Mouse (Mus musculus) hindbrain, embryonic 16.5 days (tissue): ENCODE measurements around the gene Tet3. TPM values are rescaled to one million over a fixed set of nuclear protein-coding genes. Genes with fewer than 3 reads are reported as not detected.

Experiments used
- ATAC-seq: fragments of 200-750 bp; cut with Nextera tagmentation; 2 replicates; pipeline ENCODE4 v1.8.0; 2017; ENCODE audit warnings: moderate TSS enrichment, moderate library complexity
- H3K27ac ChIP-seq: fragments of 300-500 bp; sonication (generic); 2 replicates; pipeline ENCODE4 v1.5.1; 2014; ENCODE audit warnings: low read depth, mild to moderate bottlenecking, control low read depth, low read length, moderate library complexity
- H3K27me3 ChIP-seq: fragments of 300-500 bp; sonication (generic); replicated peaks from 2 replicates; pipeline ENCODE4 v1.6.1; 2014; ENCODE audit warnings: low read length; ENCODE audit not compliant: control insufficient read depth, insufficient read depth
- H3K36me3 ChIP-seq: fragments of 300-500 bp; sonication (generic); 2 replicates; pipeline ENCODE4 v1.6.1; 2014; ENCODE audit warnings: mild to moderate bottlenecking, low read length, moderate library complexity, mixed read lengths; ENCODE audit not compliant: control insufficient read depth, insufficient read depth
- H3K4me1 ChIP-seq: fragments of 300-500 bp; sonication (generic); 2 replicates; pipeline ENCODE4 v1.6.1; 2014; ENCODE audit warnings: low read depth, low read length; ENCODE audit not compliant: control insufficient read depth, insufficient read depth
- H3K4me2 ChIP-seq: fragments of 300-500 bp; sonication (generic); 2 replicates; pipeline ENCODE4 v1.6.1; 2014; ENCODE audit warnings: mild to moderate bottlenecking, low read length, control low read depth, moderate library complexity
- H3K4me3 ChIP-seq: fragments of 300-500 bp; sonication (generic); 2 replicates; pipeline ENCODE4 v1.5.1; 2014; ENCODE audit warnings: mild to moderate bottlenecking, low read length, control low read depth, moderate library complexity
- H3K9ac ChIP-seq: fragments of 300-500 bp; sonication (generic); 2 replicates; pipeline ENCODE4 v1.6.1; 2014; ENCODE audit warnings: low read depth, mild to moderate bottlenecking, control low read depth, low read length, moderate library complexity
- H3K9me3 ChIP-seq: fragments of 300-500 bp; sonication (generic); 2 replicates; pipeline ENCODE4 v1.6.1; 2014; ENCODE audit warnings: mild to moderate bottlenecking, low read length, moderate library complexity; ENCODE audit not compliant: control insufficient read depth
- WGBS: fragments of 180-500 bp; shearing (Covaris S2); extraction: QIAGEN DNeasy Blood & Tissue Kit; methylation state at CpG from one replicate; pipeline ENCODE4 v1.1.7; 2014; 5-methylcytosine and 5-hydroxymethylcytosine counted together
- polyA plus RNA-seq: library from polyadenylated mRNA; unstranded; fragments of >200 nt; fragmentation: Nextera tagmentation; extraction: Ambion mirVana; gene quantifications from 2 replicates; pipeline ENCODE4 v1.2.1, GENCODE M21; 2015

Tet3 gene
- polyA plus RNA-seq, 1 experiment from 2014 or later: 51.4 TPM

DNA sequence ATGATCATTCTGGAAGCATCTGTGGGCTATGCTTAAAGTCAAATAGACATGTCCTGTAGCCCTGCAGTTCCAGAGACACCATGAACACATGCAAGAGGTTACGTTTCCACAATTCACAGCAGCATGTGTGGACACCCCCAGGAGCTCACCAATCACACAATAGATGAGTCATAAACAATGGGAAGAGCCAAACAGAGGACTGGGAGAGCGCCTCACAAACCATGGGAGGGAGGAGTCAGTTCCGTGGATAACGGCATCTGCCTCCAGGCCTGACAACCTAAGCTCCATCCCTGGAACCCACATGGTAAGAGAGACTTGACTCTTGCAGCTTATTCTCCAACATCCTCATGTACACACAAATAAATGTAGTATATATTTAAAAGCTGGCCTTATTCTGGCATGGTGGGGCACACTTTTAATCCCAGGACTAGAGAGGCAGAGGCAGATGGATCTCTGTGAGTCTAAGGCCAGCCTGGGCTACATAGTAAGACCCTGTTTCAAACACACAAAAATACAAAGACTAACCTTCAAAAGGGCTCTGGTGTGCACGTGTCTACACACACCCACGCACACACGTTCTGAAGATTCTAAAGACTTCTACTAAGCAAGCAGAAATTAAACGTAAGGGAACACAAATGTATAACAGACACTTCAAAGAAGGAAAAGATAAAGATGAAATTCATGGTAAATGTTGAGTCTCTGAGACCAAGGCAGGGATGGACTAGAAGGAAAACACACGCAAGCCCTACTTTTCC lies 44.1 kb downstream of the Tet3 start:
- Histone ChIP-seq H3K27ac (no peak overlapping the region), H3K4me1 (peaks cover 46% of the 10 kb centered on the region), H3K4me2 (no peak overlapping the region)

DNA sequence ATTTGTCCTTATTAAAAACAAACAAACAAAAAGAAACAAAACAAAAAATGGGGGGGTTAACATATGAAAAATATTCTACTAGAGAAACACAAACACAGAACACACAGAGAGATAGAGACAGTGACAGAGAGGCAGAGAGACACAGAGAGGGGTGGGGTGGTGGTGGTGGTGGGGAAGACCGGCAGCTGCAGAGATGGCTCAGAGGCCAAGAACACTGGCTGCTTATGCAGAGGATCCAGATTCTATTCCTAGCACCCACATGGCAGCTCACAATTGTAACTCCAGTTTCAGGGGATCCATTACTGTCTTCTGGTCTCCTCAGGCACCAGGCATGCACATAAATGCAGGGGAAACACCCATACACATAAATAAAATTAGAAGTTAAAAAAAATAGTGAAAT lies 45.2 kb downstream of the Tet3 start:
- Histone ChIP-seq H3K27ac (no peak overlapping the region), H3K4me1 (peaks cover 46% of the 10 kb centered on the region)

More for the DNA sequence above, 44.1 kb downstream of the Tet3 start:
- no peaks in the 10 kb centered on the region for H3K9me3 ChIP-seq
- WGBS: 65% methylated on average over 9 of the region's 9 CpGs
- H3K36me3 ChIP-seq: no peaks in the 10 kb centered on the region
- no peak overlapping the region for H3K9ac ChIP-seq
- H3K27me3 ChIP-seq: no peaks in the 10 kb centered on the region
- no peak overlapping the region for H3K4me3 ChIP-seq
- no peak for ATAC-seq

DNA sequence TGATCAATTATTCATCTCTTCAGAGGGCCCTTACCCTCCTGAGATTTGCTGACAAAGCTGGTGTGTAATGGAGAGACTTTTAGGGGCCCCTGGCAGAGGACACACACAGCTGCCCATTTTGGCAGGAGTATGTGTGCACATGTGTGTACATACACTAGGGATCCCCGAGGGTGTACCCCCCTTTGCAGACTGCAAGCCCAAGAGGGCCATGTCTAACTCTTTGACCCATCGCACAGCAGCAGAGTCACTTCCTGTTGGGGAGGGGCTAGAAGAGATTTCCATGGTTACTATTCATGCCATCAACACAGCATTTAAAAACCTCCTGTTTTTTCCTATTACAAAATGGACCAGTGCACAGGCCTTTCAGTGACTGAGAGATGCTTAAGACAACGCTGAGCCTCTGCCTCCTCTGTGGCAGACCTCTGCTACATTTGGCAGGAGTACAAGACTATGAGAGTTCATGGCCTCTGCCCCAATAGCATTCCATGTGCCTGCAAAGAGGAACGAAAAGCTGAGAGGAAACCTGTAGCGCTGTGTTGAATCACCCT lies 46.0 kb downstream of the Tet3 start:
- H3K4me3 ChIP-seq: no peak overlapping the region
- peak; percentile 37 for ATAC-seq
- no peaks in the 10 kb centered on the region for H3K27me3 ChIP-seq
- H3K9ac ChIP-seq: no peak overlapping the region
- H3K27ac ChIP-seq: peak overlapping the region; percentile 45; the same call in 1 of the 2 replicates
- 12% methylated on average over 5 of the region's 5 CpGs for WGBS
- H3K4me2 ChIP-seq: no peak overlapping the region
- H3K36me3 ChIP-seq: no peaks in the 10 kb centered on the region
- peaks cover 40% of the 10 kb centered on the region for H3K4me1 ChIP-seq
- no peaks in the 10 kb centered on the region for H3K9me3 ChIP-seq

More for the DNA sequence above, 45.2 kb downstream of the Tet3 start:
- Histone ChIP-seq H3K36me3 (no peaks in the 10 kb centered on the region), H3K4me3 (no peak overlapping the region), H3K27me3 (no peaks in the 10 kb centered on the region), H3K9ac (no peak overlapping the region), H3K9me3 (no peaks in the 10 kb centered on the region), H3K4me2 (no peak overlapping the region)
- no peak for ATAC-seq
- 30% methylated on average over 1 of the region's 1 CpGs for WGBS

DNA sequence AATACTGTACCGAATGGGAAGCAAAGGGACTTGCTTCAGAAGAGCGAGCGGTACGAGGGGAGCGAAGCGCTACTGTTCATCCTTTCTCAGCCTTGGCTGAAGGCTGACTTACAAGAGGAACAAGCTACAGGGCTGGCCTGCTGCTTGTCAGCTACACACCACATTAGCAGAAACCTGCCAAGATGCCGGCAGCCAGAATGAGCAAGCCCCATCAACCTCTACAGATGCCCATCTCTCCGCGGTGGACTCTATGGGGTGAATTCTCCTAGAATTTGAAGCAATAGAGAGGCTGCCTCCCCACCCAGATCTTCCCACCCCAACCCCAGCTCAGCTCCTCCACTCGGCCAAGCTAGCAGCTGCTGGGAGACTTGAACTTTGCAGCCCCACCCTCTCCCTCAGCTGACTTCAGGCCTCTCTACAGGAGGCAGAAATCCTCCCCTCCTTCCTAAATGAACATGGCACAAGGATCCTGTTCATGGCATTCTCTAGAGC lies 46.5 kb downstream of the Tet3 start:
- no peak overlapping the region for H3K4me2 ChIP-seq
- WGBS: 79% methylated on average over 10 of the region's 10 CpGs
- H3K9ac ChIP-seq: no peak overlapping the region
- ATAC-seq: peak; percentile 0; the same call in 1 of the 2 replicates
- H3K4me1 ChIP-seq: peaks cover 40% of the 10 kb centered on the region
- H3K36me3 ChIP-seq: no peaks in the 10 kb centered on the region
- H3K27me3 ChIP-seq: no peaks in the 10 kb centered on the region
- H3K4me3 ChIP-seq: no peak overlapping the region
- peak overlapping the region; percentile 45; the same call in 1 of the 2 replicates for H3K27ac ChIP-seq
- H3K9me3 ChIP-seq: no peaks in the 10 kb centered on the region

DNA sequence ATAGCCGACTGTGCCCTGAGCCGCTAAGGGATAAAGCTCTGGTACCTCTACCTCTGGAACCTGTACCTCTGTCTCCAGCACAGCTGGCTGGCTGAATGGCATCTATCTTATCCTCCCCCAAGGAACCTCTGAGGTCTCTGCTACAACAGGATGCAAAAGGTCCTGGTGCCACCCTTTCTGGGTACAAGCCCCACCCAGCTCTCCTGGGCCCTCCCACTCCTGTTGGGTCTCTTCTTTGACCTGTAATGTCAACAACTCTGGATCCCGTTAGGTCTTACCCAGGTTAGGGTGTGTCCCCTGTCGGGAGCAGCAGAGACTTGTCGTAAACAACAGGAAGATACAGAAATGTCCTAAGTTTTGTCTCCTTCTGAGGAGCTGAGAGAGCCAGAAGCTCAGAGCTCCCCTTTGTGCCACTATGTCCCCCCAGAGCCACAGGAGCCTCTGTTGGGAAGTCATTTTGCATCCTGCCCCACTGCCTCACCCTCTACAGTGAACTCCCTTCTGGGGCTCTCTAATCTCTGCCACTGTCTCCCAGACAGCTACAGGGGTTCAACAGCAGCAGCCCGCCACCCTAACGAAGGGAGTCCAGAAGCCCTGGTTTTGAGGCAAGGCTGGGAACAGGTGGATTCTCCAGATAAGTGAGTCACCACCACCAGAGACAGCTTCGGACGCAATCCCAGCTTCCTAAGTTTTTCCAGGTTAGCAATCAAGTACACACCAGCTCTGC lies 47.1 kb downstream of the Tet3 start:
- 81% methylated on average over 9 of the region's 9 CpGs for WGBS
- H3K9ac ChIP-seq: no peak overlapping the region
- H3K4me2 ChIP-seq: no peak overlapping the region
- no peaks in the 10 kb centered on the region for H3K36me3 ChIP-seq
- no peaks in the 10 kb centered on the region for H3K9me3 ChIP-seq
- H3K4me1 ChIP-seq: peaks cover 38% of the 10 kb centered on the region
- no peaks in the 10 kb centered on the region for H3K27me3 ChIP-seq
- H3K4me3 ChIP-seq: no peak overlapping the region
- H3K27ac ChIP-seq: peak overlapping the region; percentile 45; the same call in 1 of the 2 replicates
- no peak for ATAC-seq

DNA sequence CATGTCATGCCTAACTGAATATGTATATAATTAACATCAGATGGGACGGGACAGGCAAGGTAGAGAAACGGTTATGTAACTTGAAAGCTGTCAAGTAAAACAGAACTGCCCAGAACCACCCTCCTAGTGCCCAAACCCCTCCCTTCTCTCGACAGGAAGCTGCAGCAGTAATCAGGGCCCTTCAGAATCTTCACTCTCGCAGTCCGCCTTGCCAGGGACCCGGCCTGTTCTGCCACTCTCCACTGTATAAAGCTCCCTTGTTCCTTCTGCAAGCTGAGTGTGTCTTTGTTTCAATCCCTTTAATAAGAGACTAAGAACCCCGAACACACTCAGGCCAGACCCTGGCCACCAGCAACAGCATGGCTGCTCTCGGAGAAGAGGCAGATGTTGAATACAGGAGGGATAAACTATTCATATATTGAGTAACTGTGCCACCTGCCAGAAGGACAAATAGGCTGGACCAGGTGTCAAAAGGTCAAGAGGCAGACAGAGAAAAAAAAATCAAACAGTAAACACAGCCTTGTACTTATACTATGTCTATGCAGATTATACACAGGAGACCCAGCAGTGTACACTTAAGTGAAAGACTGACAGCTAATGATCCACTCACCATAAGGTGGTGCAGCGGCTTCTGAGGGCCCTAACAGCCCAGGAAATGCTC lies 48.7 kb downstream of the Tet3 start:
- ATAC-seq: peak; percentile 57; the same call in 1 of the 2 replicates
- Histone ChIP-seq H3K9me3 (no peaks in the 10 kb centered on the region), H3K27me3 (no peaks in the 10 kb centered on the region), H3K4me3 (no peak overlapping the region), H3K4me1 (peaks cover 32% of the 10 kb centered on the region), H3K27ac (no peak overlapping the region), H3K9ac (no peak overlapping the region), H3K4me2 (no peak overlapping the region), H3K36me3 (no peaks in the 10 kb centered on the region)
- 47% methylated on average over 9 of the region's 9 CpGs for WGBS

DNA sequence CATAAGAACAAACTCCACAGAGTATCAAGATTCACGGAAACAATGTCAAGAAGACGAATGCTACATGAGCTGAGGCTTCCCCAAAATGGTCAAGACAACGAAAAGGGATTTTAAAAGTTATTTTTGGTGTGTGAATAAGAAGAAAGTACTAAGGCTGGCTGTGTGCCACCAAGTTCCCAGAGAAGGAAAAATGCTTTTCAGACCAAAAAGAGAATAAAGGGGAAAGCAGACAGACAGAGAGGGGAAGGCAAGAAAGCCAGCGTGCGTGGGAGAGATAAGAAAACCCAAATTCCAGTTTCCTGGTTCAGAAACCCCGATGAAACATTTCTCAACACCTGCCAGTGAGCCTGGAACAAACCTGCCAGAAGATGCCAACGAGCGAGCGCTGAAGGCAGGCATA lies 50.4 kb downstream of the Tet3 start:
- Histone ChIP-seq H3K9ac (no peak overlapping the region), H3K27me3 (no peaks in the 10 kb centered on the region), H3K4me1 (peaks cover 28% of the 10 kb centered on the region), H3K9me3 (no peaks in the 10 kb centered on the region), H3K36me3 (peaks cover 11% of the 10 kb centered on the region), H3K27ac (no peak overlapping the region), H3K4me3 (no peak overlapping the region), H3K4me2 (no peak overlapping the region)
- WGBS: 82% methylated on average over 9 of the region's 9 CpGs
- ATAC-seq: no peak

DNA sequence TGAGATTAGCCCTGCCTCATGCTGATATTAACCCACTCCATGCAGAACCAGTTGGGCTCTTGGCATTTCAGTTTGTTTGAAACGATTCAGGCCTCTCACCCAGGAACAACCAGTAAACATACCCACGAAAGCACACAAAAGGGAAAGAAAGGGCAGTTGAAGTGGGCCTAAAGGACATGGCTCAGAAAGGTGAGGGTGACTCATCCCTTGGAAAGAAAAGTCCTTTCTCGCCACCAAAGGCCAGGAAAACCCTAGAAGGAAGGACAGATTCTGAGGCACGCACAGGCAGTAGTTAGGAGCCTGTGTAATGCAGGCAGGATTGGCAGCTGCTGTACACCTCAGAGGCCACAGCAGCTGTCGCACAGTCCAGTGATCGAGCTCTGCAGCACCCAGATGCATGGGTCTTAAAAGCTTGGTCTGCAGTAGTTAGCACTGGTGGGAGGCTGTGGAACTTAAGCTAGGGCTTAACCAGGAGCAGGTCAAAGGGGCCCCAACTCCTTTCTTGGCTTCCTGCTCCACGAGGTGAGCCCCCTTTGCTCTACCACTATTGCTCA lies 53.3 kb downstream of the Tet3 start:
- ATAC-seq: no peak
- WGBS: 82% methylated on average over 7 of the region's 7 CpGs
- H3K4me2 ChIP-seq: no peak overlapping the region
- H3K36me3 ChIP-seq: peaks cover 30% of the 10 kb centered on the region
- H3K9me3 ChIP-seq: no peaks in the 10 kb centered on the region
- H3K4me1 ChIP-seq: peaks cover 4% of the 10 kb centered on the region; the same call in 1 of the 2 replicates
- H3K27ac ChIP-seq: no peak overlapping the region
- no peaks in the 10 kb centered on the region for H3K27me3 ChIP-seq
- H3K4me3 ChIP-seq: no peak overlapping the region
- no peak overlapping the region for H3K9ac ChIP-seq
